Mouse (Mus musculus): ENCODE measurements around the gene Rgs2.

- TF ChIP-seq CTCF (IDR thresholded peaks at IDR 0.05; ENCODE audit: control insufficient read depth, insufficient read depth, insufficient replicate concordance, low read depth, low read length) (no peak), POLR2A (IDR thresholded peaks at IDR 0.05; ENCODE audit: control insufficient read depth, low read depth, low read length) (no peak)
Observed at GRCm38 (mm10) chr1:143982765-143983312, 21.1 kb downstream of the Rgs2 start.

Data from testis, adult 2 months (tissue).